Mouse (Mus musculus): ENCODE measurements at regions not wholly inside any gene's neighbourhood (a gene's known extent, or its start where the extent isn't known, plus 50 kb on each side); places are given as distances from the start of the nearest gene placed in this dataset.

GRCm38 (mm10) chr4:95247977-95248376 is 196.0 kb upstream of the Jun start:
- TF ChIP-seq CTCF (IDR thresholded peaks at IDR 0.05; ENCODE audit: low read depth, low read length) (no peak), POLR2A (IDR thresholded peaks at IDR 0.05; ENCODE audit: extremely low read depth, insufficient read depth, low read length) (no peak)

All from liver, adult 2 months (tissue).